Mouse (Mus musculus) urinary bladder, adult 18-20 months (tissue): ENCODE measurements around the gene Sema7a.

Experiments used
- DNase-seq, 2 experiments: peaks; one replicate each; pipeline ENCODE4 v3.0.0; 2022; ENCODE audit warnings: low spot score in 2 of 2, mixed read lengths in 2 of 2

Gene Sema7a

GRCm38 (mm10) chr9:57959886-57960866 is 20.3 kb downstream of the Sema7a start:
- DNase-seq: no peak

GRCm38 (mm10) chr9:57961226-57961625 is 21.3 kb downstream of the Sema7a start:
- no peak for DNase-seq

GRCm38 (mm10) chr9:57961863-57962778 is 22.2 kb downstream of the Sema7a start:
- no peak for DNase-seq

- no peak for DNase-seq
Measured at GRCm38 (mm10) chr9:57963249-57963997, 23.5 kb downstream of the Sema7a start.

GRCm38 (mm10) chr9:57963998-57964395 is 24.1 kb downstream of the Sema7a start:
- DNase-seq: no peak

- DNase-seq: no peak
Measured at GRCm38 (mm10) chr9:57964528-57965250, 24.8 kb downstream of the Sema7a start.

- DNase-seq: no peak
Measured at GRCm38 (mm10) chr9:57965281-57966185, 25.6 kb downstream of the Sema7a start.

- DNase-seq: no peak
Measured at GRCm38 (mm10) chr9:57967237-57967960, 27.5 kb downstream of the Sema7a start.

- DNase-seq: no peak
Measured at GRCm38 (mm10) chr9:57968166-57968771, 28.4 kb downstream of the Sema7a start.

GRCm38 (mm10) chr9:57968783-57969542 is 29.1 kb downstream of the Sema7a start:
- DNase-seq: no peak

- no peak for DNase-seq
Measured at GRCm38 (mm10) chr9:57969736-57970495, 30.0 kb downstream of the Sema7a start.

- DNase-seq: no peak
Measured at GRCm38 (mm10) chr9:57971413-57971812, 31.5 kb downstream of the Sema7a start.

GRCm38 (mm10) chr9:57972141-57972591 is 32.3 kb downstream of the Sema7a start:
- no peak for DNase-seq

GRCm38 (mm10) chr9:57972776-57973439 is 33.0 kb downstream of the Sema7a start:
- DNase-seq: peak in 1 of 2 experiments; percentile 27

- DNase-seq: peak in 1 of 2 experiments; percentile 44
Measured at GRCm38 (mm10) chr9:57973440-57974066, 33.6 kb downstream of the Sema7a start.

GRCm38 (mm10) chr9:57974221-57974620 is 34.3 kb downstream of the Sema7a start:
- DNase-seq: no peak
